Mouse (Mus musculus): ENCODE measurements around the gene Serinc4.

DNA sequence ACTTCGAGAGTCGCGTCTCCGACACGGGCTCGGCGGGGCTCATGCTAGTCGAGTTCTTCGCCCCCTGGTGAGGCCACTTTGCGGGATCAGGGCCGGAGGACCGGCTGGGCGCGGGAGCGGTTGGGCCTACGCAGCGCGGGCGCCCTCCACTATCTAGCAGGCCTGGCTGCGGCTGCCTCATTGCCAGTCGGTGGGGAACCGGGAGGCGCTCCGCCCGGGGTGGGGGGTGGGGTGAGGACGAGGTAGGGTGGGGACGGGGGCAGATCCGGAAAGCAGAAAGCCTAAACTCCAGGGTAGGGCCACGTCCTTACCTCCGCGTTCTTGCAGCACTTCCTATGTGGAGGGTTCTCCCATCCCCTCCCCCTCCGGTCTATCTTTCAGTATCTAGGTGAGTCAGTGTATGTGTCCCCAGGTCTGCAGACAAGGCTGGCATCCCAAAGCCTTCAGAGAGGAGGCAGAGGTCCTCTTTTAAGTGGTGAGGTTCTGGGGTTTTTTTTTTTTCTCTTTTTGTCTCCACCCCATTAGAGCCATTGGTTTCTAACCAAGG lies 42.4 kb downstream of the Serinc4 start:
- TF ChIP-seq CTCF (IDR thresholded peaks at IDR 0.05) (no peak), EP300 (IDR thresholded peaks at IDR 0.05) (no peak)

Measured in lung, postnatal 0 days (tissue).